Mouse (Mus musculus) retina, postnatal 7 days (tissue): ENCODE measurements around the gene Inpp5f.

Experiments
- DNase-seq: peaks from one replicate; pipeline ENCODE4 v3.0.0-alpha.2; 2012; ENCODE audit warnings: low read depth, low spot score

Inpp5f gene

DNA sequence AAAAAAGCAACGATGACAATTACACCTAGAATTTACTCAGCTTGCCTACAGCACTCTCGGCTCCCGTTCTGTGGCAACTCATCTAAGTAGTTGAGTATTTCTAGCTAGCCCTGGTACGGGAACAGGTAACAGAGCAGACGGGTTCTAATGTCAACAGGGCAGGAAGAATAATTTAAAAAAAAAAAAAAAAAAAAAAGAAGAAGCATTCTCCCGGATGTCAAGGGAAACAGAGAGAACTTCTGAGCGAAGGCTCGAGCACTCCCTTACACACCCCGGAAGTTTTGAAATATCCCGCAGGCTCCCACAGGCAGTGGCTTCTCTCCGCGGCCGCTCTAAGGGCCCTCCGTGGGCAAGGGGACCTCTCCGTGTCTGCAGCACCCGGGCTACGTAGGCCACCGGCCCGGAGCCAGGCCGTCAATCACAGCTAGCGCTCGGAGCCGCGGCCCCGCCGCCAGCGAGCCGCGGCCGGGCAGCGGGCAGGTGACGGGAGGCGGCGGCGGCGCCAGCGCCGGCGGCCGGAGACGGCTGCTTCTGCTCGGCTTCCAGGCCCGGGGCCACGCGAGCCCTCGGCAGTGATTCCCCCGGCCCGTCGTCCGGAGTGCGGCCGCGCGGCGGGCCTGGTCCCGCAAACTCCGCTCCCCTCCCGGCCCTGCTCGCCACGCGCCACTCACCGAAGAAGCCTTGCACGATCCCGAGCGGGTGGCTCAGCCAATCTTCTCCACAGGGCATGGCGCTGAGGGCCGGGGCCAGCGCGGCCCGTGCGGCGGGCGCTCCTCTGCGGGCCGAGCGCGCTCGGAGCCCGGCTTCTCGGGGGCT lies 128.5 kb downstream of the Inpp5f start:
- no peak for DNase-seq

DNA sequence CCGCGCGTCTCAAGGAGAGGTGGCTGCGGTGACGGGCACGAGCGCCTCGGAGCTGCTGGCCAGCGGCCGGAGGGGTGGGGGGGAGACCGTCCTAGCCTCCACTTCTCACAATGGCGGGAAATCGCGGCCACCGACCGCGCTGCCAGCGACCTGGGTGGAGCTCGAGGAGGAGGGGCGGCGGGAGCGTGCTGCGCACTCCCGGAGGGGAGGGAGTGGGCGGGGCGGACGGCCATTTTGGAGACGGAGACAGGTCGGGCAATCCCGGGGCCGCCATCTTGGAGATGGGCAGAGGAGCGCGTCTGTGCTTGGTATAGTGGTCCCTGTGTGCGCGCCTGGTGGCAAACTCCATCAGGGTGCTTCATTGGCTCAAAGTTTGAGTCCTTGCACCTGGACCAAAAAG lies 129.2 kb downstream of the Inpp5f start, which contains the start of gene Mcmbp:
TSS of gene Mcmbp (minus strand) at position 162 of the 400 bp plus-strand sequence.
- DNase-seq: peak; percentile 88

DNA sequence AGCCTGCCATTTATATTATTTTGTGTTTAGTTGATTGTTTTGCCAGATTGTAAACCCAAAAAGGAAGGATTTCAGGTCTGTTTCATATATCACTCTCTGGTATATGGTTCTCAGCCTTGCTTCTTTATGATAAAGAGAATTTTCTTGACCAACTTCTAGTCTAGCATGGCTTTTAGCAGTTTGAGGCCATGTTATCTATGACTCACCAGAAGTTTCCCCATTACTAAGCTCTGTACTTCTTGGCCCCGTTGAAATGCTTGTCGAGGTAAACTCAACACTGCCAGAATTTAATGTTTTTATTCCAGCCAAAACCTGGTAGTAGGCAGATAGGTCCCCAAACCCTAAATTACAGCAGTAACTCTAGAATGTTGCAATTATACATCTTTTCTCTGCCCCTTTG lies 132.8 kb downstream of the Inpp5f start:
- no peak for DNase-seq

DNA sequence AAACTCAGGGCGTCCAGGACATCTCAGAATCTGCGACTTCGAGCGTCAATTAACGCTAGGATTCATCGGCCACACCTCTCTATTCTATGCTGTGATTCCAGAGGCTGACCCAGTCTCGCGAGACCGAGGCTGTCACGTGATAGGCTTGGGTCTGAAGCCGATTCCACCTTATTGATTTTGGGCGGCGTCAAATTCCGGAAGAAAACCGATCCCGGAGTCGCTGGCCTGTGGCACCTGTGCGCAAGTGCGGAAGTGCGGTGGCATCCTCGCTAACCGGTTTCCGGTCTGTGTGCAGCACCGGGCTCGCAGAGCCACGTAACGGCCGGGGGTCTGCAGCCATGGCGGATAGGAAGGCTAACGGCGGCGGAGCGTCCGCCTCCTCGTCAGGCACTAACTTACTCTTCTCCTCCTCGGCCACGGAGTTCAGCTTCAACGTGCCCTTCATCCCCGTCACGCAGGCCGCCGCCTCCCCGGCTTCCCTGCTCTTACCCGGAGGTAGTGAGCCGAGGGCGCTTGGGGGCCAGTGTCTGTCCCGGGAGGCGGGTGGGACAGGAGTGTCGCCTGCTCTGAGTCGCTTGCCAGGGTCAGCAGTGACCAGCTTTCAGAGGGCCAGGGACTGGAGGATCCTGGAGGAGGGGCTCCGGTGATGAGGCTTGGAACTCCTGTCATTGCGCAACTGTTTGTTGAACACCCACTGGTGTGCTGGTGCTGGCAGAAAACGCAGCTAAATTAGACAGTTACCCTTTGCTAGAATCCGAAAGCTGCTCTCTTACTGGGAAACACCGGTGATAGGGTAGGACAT lies 133.8 kb downstream of the Inpp5f start, which contains the start of gene Sec23ip:
TSS of gene Sec23ip (plus strand) at position 260 of the 802 bp plus-strand sequence.
- peak; percentile 97 for DNase-seq
